Mouse (Mus musculus): Measurements from ENCODE around the gene Cerk.

DNA sequence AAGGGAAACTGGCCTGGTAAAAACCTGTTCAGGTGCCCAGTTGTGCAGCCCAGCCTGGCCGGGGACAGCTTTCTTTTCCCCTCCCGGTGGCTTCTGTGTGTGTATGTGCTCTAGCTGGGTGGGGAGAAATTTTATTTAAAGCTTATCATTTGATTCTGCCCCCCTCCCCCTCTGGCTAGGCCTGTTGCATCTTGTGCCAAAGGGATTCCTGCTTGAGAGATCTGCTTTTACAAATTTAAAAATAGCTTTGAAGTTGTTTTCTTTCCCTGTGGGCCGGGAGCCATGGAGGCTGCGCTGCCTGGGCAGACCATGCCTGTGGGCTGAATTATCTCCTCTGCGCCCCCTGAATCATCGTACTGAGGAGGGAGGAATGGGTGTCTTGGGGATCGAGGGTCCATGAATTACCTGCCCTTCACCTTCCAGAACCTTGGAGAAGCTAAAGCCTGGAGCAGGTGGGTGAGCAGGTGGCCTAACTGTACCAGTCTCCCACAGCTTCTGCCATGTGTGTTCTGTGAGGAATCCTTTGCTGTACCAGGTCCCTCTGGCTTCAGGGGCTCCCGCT is 76.2 kb downstream of the Cerk start:
- TF ChIP-seq CTCF (conservative IDR thresholded peaks at IDR 0.05; ENCODE audit: insufficient read depth, insufficient read length, low read depth, low read length) (no peak), POLR2A (IDR thresholded peaks at IDR 0.05; ENCODE audit: low read depth, low read length) (no peak)
